Mouse (Mus musculus): ENCODE measurements at regions not wholly inside any gene's neighbourhood (a gene's known extent, or its start where the extent isn't known, plus 50 kb on each side); places are given as distances from the start of the nearest gene placed in this dataset.

DNA sequence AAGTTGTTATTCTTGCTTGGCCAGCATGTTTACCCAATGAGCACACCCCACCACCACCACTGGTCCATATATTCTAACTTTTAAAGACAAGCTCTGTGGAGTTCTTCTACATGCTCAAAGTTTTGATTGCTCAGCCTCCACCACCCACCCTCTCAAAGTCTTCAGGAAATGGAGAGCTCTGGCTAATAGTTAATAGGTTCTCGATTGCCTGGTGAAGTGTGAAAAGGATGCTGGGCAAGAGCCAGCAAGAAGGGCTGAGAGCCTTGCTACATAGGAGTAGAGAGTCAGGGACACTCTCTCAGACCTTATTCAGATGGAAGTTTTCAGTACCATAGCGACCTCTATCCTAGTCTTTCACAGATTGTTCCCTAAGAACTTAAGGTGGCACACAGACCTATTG, 199.4 kb upstream of the Pkdcc start:
- Histone ChIP-seq H3K27me3 (replicated peaks) (peaks cover 26% of the 10 kb centered on the region), H3K36me3 (replicated peaks in 1 of 2; ENCODE audit: control insufficient read depth in 1 of 2, insufficient read depth in 1 of 2, low read length in 1 of 2) (no peaks in the 10 kb centered on the region), H3K79me2 (replicated peaks; ENCODE audit: control insufficient read depth, extremely low read depth, insufficient read depth, poor library complexity, severe bottlenecking) (no peaks in the 10 kb centered on the region), H3K9me3 (replicated peaks; ENCODE audit: low read length) (no peaks in the 10 kb centered on the region), H3K4me3 (replicated peaks in 1 of 3; ENCODE audit: low read depth in 2 of 3, low read length in 2 of 3, poor library complexity in 1 of 3) (no peak overlapping the region), H3K4me1 (ENCODE audit: control insufficient read depth in 1 of 2, insufficient read depth in 2 of 2) (no peaks in the 10 kb centered on the region), H3K27ac (ENCODE audit: insufficient read depth, low read depth) (no peak overlapping the region), H3K9ac (ENCODE audit: insufficient read depth, low read depth) (no peak overlapping the region), H3K4me2 (ENCODE audit: insufficient read depth, low read depth, poor library complexity, severe bottlenecking) (no peak overlapping the region)
- in situ Hi-C loops (cut with MboI; ENCODE audit: low pct_ligation_motif_present, low pct_unique_long_range_greater_than_20kb, low sequenced_read_pairs), result no loop called here
- dilution Hi-C loops (cut with MboI; ENCODE audit: extremely low pct_ligation_motif_present, extremely low pct_unique_long_range_greater_than_20kb, low sequenced_read_pairs), result no loop called here
- DNase-seq (ENCODE audit: extremely low read depth), result no peak
- TF ChIP-seq SMC3 (IDR thresholded peaks at IDR 0.05; ENCODE audit: low read depth, low read length) (no peak), RCOR1 (conservative IDR thresholded peaks at IDR 0.05; ENCODE audit: low read depth, low read length) (no peak), ETS1 (conservative IDR thresholded peaks at IDR 0.05; ENCODE audit: low read depth, low read length) (no peak), MXI1 (IDR thresholded peaks at IDR 0.05; ENCODE audit: low read depth, low read length) (no peak), ZC3H11A (IDR thresholded peaks at IDR 0.05; ENCODE audit: low read depth, low read length) (no peak), UBTF (IDR thresholded peaks at IDR 0.05; ENCODE audit: low read depth, low read length) (no peak), MAX (IDR thresholded peaks at IDR 0.05; ENCODE audit: low read length) (no peak), USF2 (conservative IDR thresholded peaks at IDR 0.05; ENCODE audit: low read depth, low read length) (no peak)

DNA sequence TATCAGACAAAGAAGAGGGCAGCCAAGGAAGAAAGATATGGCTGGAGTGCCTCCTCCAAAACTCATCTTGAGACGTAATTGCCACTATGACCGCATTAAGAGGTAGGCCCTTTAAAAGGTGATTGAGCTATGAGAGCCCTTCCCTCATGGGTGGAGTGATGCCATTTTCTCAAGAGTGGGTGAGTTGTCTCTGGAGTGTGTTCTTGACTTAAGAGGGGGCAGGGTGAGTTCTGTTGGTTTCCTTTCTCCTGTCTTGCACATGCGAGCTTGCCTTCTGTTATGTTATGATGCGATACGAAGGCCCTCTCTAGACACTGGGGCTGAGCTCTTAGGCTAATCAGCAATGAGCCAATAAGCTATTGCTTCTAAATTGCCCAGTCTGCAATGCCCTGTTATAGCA, 198.2 kb upstream of the Pkdcc start:
- H3K9me3 ChIP-seq (replicated peaks; ENCODE audit: low read length), result no peaks in the 10 kb centered on the region
- TF ChIP-seq USF2 (conservative IDR thresholded peaks at IDR 0.05; ENCODE audit: low read depth, low read length) (no peak), RCOR1 (conservative IDR thresholded peaks at IDR 0.05; ENCODE audit: low read depth, low read length) (no peak), SIN3A (IDR thresholded peaks at IDR 0.05; ENCODE audit: low read length) (no peak), SMC3 (IDR thresholded peaks at IDR 0.05; ENCODE audit: low read depth, low read length) (no peak), HCFC1 (IDR thresholded peaks at IDR 0.05; ENCODE audit: low read depth, low read length) (no peak), USF1 (IDR thresholded peaks at IDR 0.05; ENCODE audit: low read depth, low read length) (no peak), TCF12 (IDR thresholded peaks at IDR 0.05; ENCODE audit: low read depth, low read length) (no peak), IRF4 (IDR thresholded peaks at IDR 0.05; ENCODE audit: low read depth, low read length) (no peak), ELF1 (IDR thresholded peaks at IDR 0.05; ENCODE audit: low read depth, low read length) (no peak), MXI1 (IDR thresholded peaks at IDR 0.05; ENCODE audit: low read depth, low read length) (no peak), CHD1 (IDR thresholded peaks at IDR 0.05; ENCODE audit: low read depth, low read length) (no peak), POLR2A (IDR thresholded peaks at IDR 0.05; ENCODE audit: low read depth, low read length) (no peak), MYC (IDR thresholded peaks at IDR 0.05; ENCODE audit: low read depth, low read length) (no peak), ETS1 (conservative IDR thresholded peaks at IDR 0.05; ENCODE audit: low read depth, low read length) (no peak), MAZ (IDR thresholded peaks at IDR 0.05; ENCODE audit: low read depth, low read length) (no peak), RAD21 (IDR thresholded peaks at IDR 0.05; ENCODE audit: low read depth, low read length) (no peak), MAX (IDR thresholded peaks at IDR 0.05; ENCODE audit: low read length) (no peak), ZNF384 (IDR thresholded peaks at IDR 0.05; ENCODE audit: low read depth, low read length) (no peak), CTCF (conservative IDR thresholded peaks at IDR 0.05 in 1 of 2, IDR thresholded peaks at IDR 0.05 in 1 of 2; ENCODE audit: low read depth in 2 of 2, low read length in 2 of 2) (no peak)

More for the DNA sequence above, 198.2 kb upstream of the Pkdcc start:
- Histone ChIP-seq H3K27me3 (replicated peaks) (peaks cover 30% of the 10 kb centered on the region), H3K36me3 (replicated peaks in 1 of 2; ENCODE audit: control insufficient read depth in 1 of 2, insufficient read depth in 1 of 2, low read length in 1 of 2) (no peaks in the 10 kb centered on the region), H3K4me3 (replicated peaks in 1 of 3; ENCODE audit: low read depth in 2 of 3, low read length in 2 of 3, poor library complexity in 1 of 3) (no peak overlapping the region), H3K4me1 (ENCODE audit: control insufficient read depth in 1 of 2, insufficient read depth in 2 of 2) (no peaks in the 10 kb centered on the region), H3K79me2 (replicated peaks; ENCODE audit: control insufficient read depth, extremely low read depth, insufficient read depth, poor library complexity, severe bottlenecking) (no peaks in the 10 kb centered on the region), H3K9ac (ENCODE audit: insufficient read depth, low read depth) (no peak overlapping the region), H3K27ac (ENCODE audit: insufficient read depth, low read depth) (no peak overlapping the region), H3K4me2 (ENCODE audit: insufficient read depth, low read depth, poor library complexity, severe bottlenecking) (no peak overlapping the region)
- dilution Hi-C loops (cut with MboI; ENCODE audit: extremely low pct_ligation_motif_present, extremely low pct_unique_long_range_greater_than_20kb, low sequenced_read_pairs) (no loop called here), in situ Hi-C loops (cut with MboI; ENCODE audit: low pct_ligation_motif_present, low pct_unique_long_range_greater_than_20kb, low sequenced_read_pairs) (no loop called here)
- no peak for DNase-seq (ENCODE audit: extremely low read depth)

All from CH12.LX (cell line).